27 mouse cellular contexts compared by ENCODE assay signal in genomic region chr13:45095028-45095427, GRCm38 (mm10). TPM values are rescaled to one million over a fixed set of nuclear protein-coding genes. Genes with fewer than 3 reads are reported as not detected.
DNase-seq lines count a peak whose midpoint lies in the region; ATAC-seq and TF ChIP-seq lines count a peak whose summit lies in the region.
"Had no signal": no experiment of that assay in that cellular context is flagged by ENCODE, and none has a peak within 500 bp of the region (broad histone marks: within the 10 kb centered on the region; RNA-seq: fewer than 3 reads in every experiment).

No protein-coding gene starts in this region.

- no peaks in the 10 kb centered on the region for H3K9me3 ChIP-seq in embryonic facial prominence, embryonic 14.5 days (ENCODE audit: control insufficient read depth, low read length)
- H3K9me3 ChIP-seq in embryonic facial prominence, embryonic 10.5 days: no peaks in the 10 kb centered on the region
- no peaks in the 10 kb centered on the region for H3K9me3 ChIP-seq in MEL (replicated peaks; ENCODE audit: insufficient read depth, low read length)
- H3K9me3 ChIP-seq: embryonic facial prominence, embryonic 13.5 days; forebrain, embryonic 10.5 days; forebrain, embryonic 12.5 days; G1E had no signal

- H3K36me3 ChIP-seq in embryonic facial prominence, embryonic 14.5 days (ENCODE audit: control insufficient read depth, insufficient read depth, low read length): no peaks in the 10 kb centered on the region
- H3K36me3 ChIP-seq in embryonic facial prominence, embryonic 10.5 days (replicated peaks): no peaks in the 10 kb centered on the region
- peaks cover 0 to 14% of the 10 kb centered on the region in 2 experiments; a peak in 2 of 4 replicates for H3K36me3 ChIP-seq in MEL (ENCODE audit: control insufficient read depth in 1 of 2, insufficient read depth in 2 of 2, low read length in 2 of 2)
- H3K36me3 ChIP-seq: embryonic facial prominence, embryonic 13.5 days; forebrain, embryonic 10.5 days; forebrain, embryonic 12.5 days; G1E had no signal

- H3K4me3 ChIP-seq in embryonic facial prominence, embryonic 14.5 days (ENCODE audit: low read depth, low read length): no peak overlapping the region
- no peak overlapping the region for H3K4me3 ChIP-seq in embryonic facial prominence, embryonic 10.5 days
- no peak overlapping the region for H3K4me3 ChIP-seq in MEL (ENCODE audit: control insufficient read depth in 1 of 2, insufficient read depth in 1 of 2, low read depth in 2 of 2, low read length in 2 of 2)
- H3K4me3 ChIP-seq: embryonic facial prominence, embryonic 13.5 days; forebrain, embryonic 10.5 days; forebrain, embryonic 12.5 days had no signal

- no peak for TF ChIP-seq RAD21 in MEL (IDR thresholded peaks at IDR 0.05; ENCODE audit: low read depth, low read length)

- TF ChIP-seq CTCF in MEL (IDR thresholded peaks at IDR 0.05 in 2 of 3, conservative IDR thresholded peaks at IDR 0.05 in 1 of 3; ENCODE audit: control insufficient read depth in 1 of 3, insufficient read depth in 1 of 3, low read depth in 2 of 3, low read length in 3 of 3, poor library complexity in 1 of 3, severe bottlenecking in 1 of 3): no peak

- DNase-seq in embryonic facial prominence, embryonic 14.5 days (ENCODE audit: low spot score): peak; percentile 44
- no peak for DNase-seq in embryonic facial prominence, embryonic 10.5 days (ENCODE audit: low spot score)
- DNase-seq in MEL (ENCODE audit: low read depth, low spot score): peak; percentile 36
- DNase-seq in brain, adult 2 months (ENCODE audit: low read depth, low spot score): peak; percentile 47
- peak; percentile 27 for DNase-seq in gonadal fat pad, adult 2 months (ENCODE audit: low read depth)
- no peak for DNase-seq in embryo, embryonic 10 days (ENCODE audit: low spot score)
- no peak for DNase-seq in spleen, adult 12 weeks (ENCODE audit: low spot score)
- DNase-seq: adrenal gland, adult 8-10 months; adrenal gland, postnatal 14 days; adrenal gland, postnatal 36 days; B cell, adult 2 months; cerebellum, adult 11 months; cerebellum, adult 18-20 months; cerebellum, adult 8-10 months; cerebellum, adult 9-11 months; cerebellum, postnatal 14 days; cerebellum, postnatal 36 days had no signal

- no peak for TF ChIP-seq POLR2A in MEL (IDR thresholded peaks at IDR 0.05; ENCODE audit: control insufficient read depth in 1 of 2, insufficient read depth in 1 of 2, low read depth in 1 of 2, low read length in 2 of 2, poor library complexity in 1 of 2)

- TF ChIP-seq EP300 in MEL (IDR thresholded peaks at IDR 0.05; ENCODE audit: low read depth in 1 of 2, low read length in 2 of 2): no peak

- H3K27me3 ChIP-seq in embryonic facial prominence, embryonic 14.5 days (replicated peaks; ENCODE audit: control insufficient read depth, insufficient read depth, low read length): no peaks in the 10 kb centered on the region
- 0 out of 2 replicates have a peak, but pooled peaks cover 21% of the 10 kb centered on the region for H3K27me3 ChIP-seq in embryonic facial prominence, embryonic 10.5 days (replicated peaks; ENCODE audit: low read depth, poor library complexity, severe bottlenecking)
- H3K27me3 ChIP-seq in MEL (ENCODE audit: control insufficient read depth in 1 of 2, insufficient read depth in 2 of 2, low read length in 2 of 2): no peaks in the 10 kb centered on the region
- H3K27me3 ChIP-seq: CH12.LX; embryonic facial prominence, embryonic 13.5 days; forebrain, embryonic 12.5 days had no signal

- H3K79me2 ChIP-seq in MEL (ENCODE audit: control insufficient read depth, insufficient read depth, low read length, poor library complexity): no peaks in the 10 kb centered on the region

- H3K4me1 ChIP-seq in embryonic facial prominence, embryonic 14.5 days (ENCODE audit: control insufficient read depth, insufficient read depth, low read length): no peaks in the 10 kb centered on the region
- peaks cover 12% of the 10 kb centered on the region for H3K4me1 ChIP-seq in embryonic facial prominence, embryonic 10.5 days
- peaks cover 0 to 11% of the 10 kb centered on the region in 2 experiments for H3K4me1 ChIP-seq in MEL (ENCODE audit: control insufficient read depth in 1 of 2, insufficient read depth in 2 of 2, low read length in 2 of 2)
- H3K4me1 ChIP-seq: forebrain, embryonic 10.5 days; forebrain, embryonic 12.5 days had no signal

- no peak for ATAC-seq in embryonic facial prominence, embryonic 14.5 days (ENCODE audit: low read depth)
- ATAC-seq: CD4-positive, CD25-positive, alpha-beta regulatory T cell, adult 4 months; forebrain, embryonic 14.5 days; forebrain, embryonic 16.5 days had no signal

- 76% methylated on average over 9 of the region's 9 CpGs for WGBS in embryonic facial prominence, embryonic 14.5 days
- 86% methylated on average over 9 of the region's 9 CpGs for WGBS in embryonic facial prominence, embryonic 10.5 days

- H3K4me2 ChIP-seq in embryonic facial prominence, embryonic 14.5 days (ENCODE audit: low read depth, low read length): no peak overlapping the region
- H3K4me2 ChIP-seq: embryonic facial prominence, embryonic 13.5 days; forebrain, embryonic 12.5 days had no signal

- H3K9ac ChIP-seq in embryonic facial prominence, embryonic 14.5 days (ENCODE audit: low read depth, low read length): no peak overlapping the region
- no peak overlapping the region for H3K9ac ChIP-seq in MEL (ENCODE audit: control insufficient read depth, low read depth, low read length, poor library complexity, severe bottlenecking)
- H3K9ac ChIP-seq: embryonic facial prominence, embryonic 13.5 days; forebrain, embryonic 12.5 days had no signal

- H3K27ac ChIP-seq in embryonic facial prominence, embryonic 14.5 days (replicated peaks; ENCODE audit: low read depth, low read length): no peak overlapping the region
- H3K27ac ChIP-seq in embryonic facial prominence, embryonic 10.5 days (replicated peaks): no peak overlapping the region
- no peak overlapping the region for H3K27ac ChIP-seq in MEL (ENCODE audit: control insufficient read depth, low read depth, low read length)
- H3K27ac ChIP-seq: embryonic facial prominence, embryonic 13.5 days; forebrain, embryonic 10.5 days; forebrain, embryonic 12.5 days had no signal

TF ChIP-seq in MEL, 35 proteins besides CTCF, POLR2A, EP300 and RAD21:
- 0 out of 2 replicates have a peak, but pooled peaks have one; percentile 12 for TF ChIP-seq SIN3A (IDR thresholded peaks at IDR 0.05; ENCODE audit: low read length)
- TF ChIP-seq ZKSCAN1 (IDR thresholded peaks at IDR 0.05; ENCODE audit: low read depth, low read length): no peak
- peak; percentile 72; the same call in 1 of the 2 replicates for TF ChIP-seq ETS1 (IDR thresholded peaks at IDR 0.05; ENCODE audit: low read depth, low read length)
- TF ChIP-seq HCFC1 (IDR thresholded peaks at IDR 0.05; ENCODE audit: low read depth, low read length): no peak
- TF ChIP-seq ZNF384 (IDR thresholded peaks at IDR 0.05; ENCODE audit: low read depth, low read length): peak; percentile 86

RNA-seq across cellular contexts. Expression of gene Gm9817, which starts 16.5 kb away (rescaled TPM):
- polyA plus RNA-seq in embryonic facial prominence, embryonic 14.5 days (2014; fragmentation: Nextera tagmentation; extraction: Ambion mirVana): 0.17 TPM in 1 of 2 replicates, not detected in the other
- polyA plus RNA-seq in embryonic facial prominence, embryonic 10.5 days (2016; fragmentation: Nextera tagmentation; extraction: Ambion mirVana): not detected in 2 replicates
- total RNA-seq in MEL (2012; rRNA removed): not detected in 2 replicates
- under 1 TPM in 1 of 2 experiments, not detected in 1; 0.08 TPM for polyA plus RNA-seq in MEL (2012; ENCODE audit: insufficient read depth in 1 of 2, insufficient read length in 2 of 2, low read depth in 1 of 2, low replicate concordance in 2 of 2, missing spikeins in 1 of 2)
- 0.14 and 0.25 TPM in 2 replicates for polyA plus RNA-seq in gonadal fat pad, adult 2 months (2012; rRNA removed)
- total RNA-seq: adrenal gland, postnatal 14 days; CH12.LX; common myeloid progenitor, adult 5-6 weeks had no signal
- polyA plus RNA-seq: embryonic facial prominence, embryonic 11.5 days; embryonic facial prominence, embryonic 13.5 days; forebrain, embryonic 10.5 days; forebrain, embryonic 12.5 days; forebrain, embryonic 16.5 days had no signal

Comparison
In these comparisons a context has a peak if more than half of its experiments do, and no peak if none do; other contexts are left out.
1. DNase-seq: peak in embryonic facial prominence, embryonic 14.5 days (single experiment), MEL (single experiment), brain, adult 2 months (single experiment) and gonadal fat pad, adult 2 months (single experiment); none in embryonic facial prominence, embryonic 10.5 days (single experiment), embryo, embryonic 10 days (single experiment) and spleen, adult 12 weeks (single experiment).